Mouse (Mus musculus): ENCODE results near the gene Gm31571. TPM values are rescaled to one million over a fixed set of nuclear protein-coding genes. Genes with fewer than 3 reads are reported as not detected.
"Not testable (repeated sequence)": the region's sequence is repeated elsewhere in the genome, so short reads cannot be mapped to it uniquely, and the experiment has no call there.

Gm31571 gene
- total RNA-seq (2021), result not detected

DNA sequence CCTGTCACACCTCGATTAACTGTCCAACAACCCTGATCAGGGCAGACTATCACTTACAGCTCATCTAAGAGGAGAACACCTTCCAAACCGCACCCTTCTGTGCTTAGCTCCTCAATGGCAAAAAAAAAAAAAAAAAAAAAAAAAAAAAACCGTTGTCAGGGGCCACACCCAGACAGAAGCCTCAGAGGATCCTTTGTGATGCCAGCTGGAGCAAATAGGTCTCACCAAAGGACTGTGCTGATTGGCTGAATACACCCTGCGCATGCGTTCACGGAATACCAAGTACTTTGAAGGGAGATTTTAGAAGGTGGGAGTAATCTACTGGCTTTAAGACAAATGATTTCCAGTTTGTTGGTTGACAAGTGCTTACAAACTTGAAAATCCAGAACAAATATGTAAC is at the start of gene Gm31571:
TSS of gene Gm31571 (minus strand) at position 101 of the 400 bp plus-strand sequence.
- intact Hi-C loops (cut with DNase I); DNase-seq (ENCODE audit: extremely low spot score in 1 of 2, low spot score in 2 of 2): not testable (repeated sequence)

All from left cerebral cortex, postnatal 10 days (tissue).